Mouse (Mus musculus) ES-Bruce4 (cell line): ENCODE measurements around the gene Reck. TPM values are rescaled to one million over a fixed set of nuclear protein-coding genes. Genes with fewer than 3 reads are reported as not detected.

Experiments used
- H3K27ac ChIP-seq: 2 replicates; pipeline ENCODE4 v1.5.1; 2012; ENCODE audit warnings: low read length, inconsistent platforms; ENCODE audit not compliant: insufficient read depth
- H3K27me3 ChIP-seq: 2 replicates; pipeline ENCODE4 v1.6.1; 2012; ENCODE audit warnings: mild to moderate bottlenecking, low read length, inconsistent platforms; ENCODE audit not compliant: control insufficient read depth, poor library complexity, insufficient read depth, severe bottlenecking
- H3K36me3 ChIP-seq: 2 replicates; pipeline ENCODE4 v1.6.1; 2012; ENCODE audit warnings: inconsistent platforms, mild to moderate bottlenecking, low read length, moderate library complexity; ENCODE audit not compliant: control insufficient read depth, poor library complexity, insufficient read depth, severe bottlenecking
- H3K4me1 ChIP-seq: one replicate; pipeline ENCODE4 v1.8.1; 2011; ENCODE audit warnings: low read length; ENCODE audit not compliant: control insufficient read depth, insufficient read depth
- H3K4me3 ChIP-seq: 2 replicates; pipeline ENCODE4 v1.5.1; 2011; ENCODE audit warnings: low read depth, mild to moderate bottlenecking, low read length
- H3K9ac ChIP-seq: 2 replicates; pipeline ENCODE4 v1.6.1; 2012; ENCODE audit warnings: low read depth, mild to moderate bottlenecking, inconsistent platforms; ENCODE audit not compliant: poor library complexity, severe bottlenecking
- H3K9me3 ChIP-seq: replicated peaks from 2 replicates; pipeline ENCODE4 v1.6.1; 2012; ENCODE audit warnings: mild to moderate bottlenecking, low read length, inconsistent platforms; ENCODE audit not compliant: control insufficient read depth, poor library complexity, insufficient read depth, severe bottlenecking
- CTCF ChIP-seq: IDR thresholded peaks from one replicate; pipeline ENCODE4 v1.8.1; 2011; ENCODE audit warnings: low read depth, low read length
- EP300 ChIP-seq: IDR thresholded peaks from 2 replicates; pipeline ENCODE4 v1.6.1; 2011; ENCODE audit warnings: low read depth, low read length; ENCODE audit not compliant: insufficient read depth
- POLR2A ChIP-seq: IDR thresholded peaks from one replicate; pipeline ENCODE4 v1.8.1; 2011; ENCODE audit warnings: low read length; ENCODE audit not compliant: insufficient read depth
- polyA plus RNA-seq: library from polyadenylated mRNA; stranded (reverse); fragments of >200 nt; gene quantifications from 2 replicates; pipeline ENCODE4 v1.2.4, GENCODE M21; 2011; ENCODE audit warnings: low read depth; ENCODE audit not compliant: missing spikeins, insufficient read depth, insufficient read length

Reck gene
- polyA plus RNA-seq, 1 experiment = 6.3 TPM

- H3K9me3 ChIP-seq = no peaks in the 10 kb centered on the region; the same call in 1 of the 2 replicates
- no peaks in the 10 kb centered on the region for H3K36me3 ChIP-seq
- no peaks in the 10 kb centered on the region for H3K4me1 ChIP-seq
- TF ChIP-seq POLR2A (no peak), CTCF (no peak), EP300 (no peak)
- H3K27ac ChIP-seq = no peak within 1 kb of the TSS
- no peak within 1 kb of the TSS for H3K9ac ChIP-seq
- no peaks in the 10 kb centered on the region for H3K27me3 ChIP-seq
- no peak within 1 kb of the TSS for H3K4me3 ChIP-seq
Observed at GRCm38 (mm10) chr4:43840101-43840500, 35.2 kb upstream of the Reck start, which contains the start of gene Olfr157. Gene Olfr157, minus strand, starts transcription at chr4:43840201.

- H3K4me1 ChIP-seq = no peaks in the 10 kb centered on the region
- no peaks in the 10 kb centered on the region for H3K36me3 ChIP-seq
- TF ChIP-seq POLR2A (no peak), EP300 (no peak), CTCF (no peak)
- no peak within 1 kb of the TSS for H3K4me3 ChIP-seq
- H3K9me3 ChIP-seq = no peaks in the 10 kb centered on the region
- no peaks in the 10 kb centered on the region for H3K27me3 ChIP-seq
- H3K9ac ChIP-seq = no peak within 1 kb of the TSS
- H3K27ac ChIP-seq = no peak within 1 kb of the TSS
Observed at GRCm38 (mm10) chr4:43851265-43851664, 24.1 kb upstream of the Reck start, which contains the start of gene Olfr155. Gene Olfr155, plus strand, starts transcription at chr4:43851565.

GRCm38 (mm10) chr4:43854101-43854500 is 21.2 kb upstream of the Reck start:
- H3K9ac ChIP-seq = no peak overlapping the region
- no peak overlapping the region for H3K4me3 ChIP-seq
- H3K27me3 ChIP-seq = no peaks in the 10 kb centered on the region
- no peak overlapping the region for H3K27ac ChIP-seq
- TF ChIP-seq CTCF = no peak
- TF ChIP-seq EP300 = no peak
- no peak for TF ChIP-seq POLR2A
- H3K36me3 ChIP-seq = no peaks in the 10 kb centered on the region
- no peaks in the 10 kb centered on the region for H3K4me1 ChIP-seq
- H3K9me3 ChIP-seq = no peaks in the 10 kb centered on the region

GRCm38 (mm10) chr4:43859886-43860285 is 15.4 kb upstream of the Reck start:
- Histone ChIP-seq H3K4me3 (no peak overlapping the region), H3K27ac (no peak overlapping the region), H3K27me3 (no peaks in the 10 kb centered on the region), H3K9me3 (no peaks in the 10 kb centered on the region), H3K4me1 (no peaks in the 10 kb centered on the region), H3K36me3 (no peaks in the 10 kb centered on the region), H3K9ac (no peak overlapping the region)
- TF ChIP-seq EP300 (no peak), POLR2A (no peak), CTCF (no peak)

- no peak overlapping the region for H3K9ac ChIP-seq
Observed at GRCm38 (mm10) chr4:43860744-43861519, 14.4 kb upstream of the Reck start.

GRCm38 (mm10) chr4:43863298-43863697 is 12.0 kb upstream of the Reck start:
- Histone ChIP-seq H3K27me3 (no peaks in the 10 kb centered on the region), H3K4me3 (no peak overlapping the region), H3K9ac (no peak overlapping the region), H3K9me3 (no peaks in the 10 kb centered on the region), H3K4me1 (no peaks in the 10 kb centered on the region), H3K36me3 (no peaks in the 10 kb centered on the region), H3K27ac (no peak overlapping the region)
- TF ChIP-seq POLR2A (no peak), EP300 (no peak), CTCF (no peak)

More at GRCm38 (mm10) chr4:43860744-43861519, 14.4 kb upstream of the Reck start:
- Histone ChIP-seq H3K27ac (no peak overlapping the region), H3K4me1 (no peaks in the 10 kb centered on the region), H3K9me3 (no peaks in the 10 kb centered on the region), H3K4me3 (no peak overlapping the region), H3K36me3 (no peaks in the 10 kb centered on the region), H3K27me3 (no peaks in the 10 kb centered on the region)
- peak; percentile 93 for TF ChIP-seq CTCF
- TF ChIP-seq EP300 = no peak
